Mouse (Mus musculus): ENCODE results near the gene Pacsin1. TPM values are rescaled to one million over a fixed set of nuclear protein-coding genes. Genes with fewer than 3 reads are reported as not detected.

Pacsin1 gene
- polyA plus RNA-seq (2012; rRNA removed; ENCODE audit: low replicate concordance): 0.19 and 0.24 TPM in 2 replicates

DNA sequence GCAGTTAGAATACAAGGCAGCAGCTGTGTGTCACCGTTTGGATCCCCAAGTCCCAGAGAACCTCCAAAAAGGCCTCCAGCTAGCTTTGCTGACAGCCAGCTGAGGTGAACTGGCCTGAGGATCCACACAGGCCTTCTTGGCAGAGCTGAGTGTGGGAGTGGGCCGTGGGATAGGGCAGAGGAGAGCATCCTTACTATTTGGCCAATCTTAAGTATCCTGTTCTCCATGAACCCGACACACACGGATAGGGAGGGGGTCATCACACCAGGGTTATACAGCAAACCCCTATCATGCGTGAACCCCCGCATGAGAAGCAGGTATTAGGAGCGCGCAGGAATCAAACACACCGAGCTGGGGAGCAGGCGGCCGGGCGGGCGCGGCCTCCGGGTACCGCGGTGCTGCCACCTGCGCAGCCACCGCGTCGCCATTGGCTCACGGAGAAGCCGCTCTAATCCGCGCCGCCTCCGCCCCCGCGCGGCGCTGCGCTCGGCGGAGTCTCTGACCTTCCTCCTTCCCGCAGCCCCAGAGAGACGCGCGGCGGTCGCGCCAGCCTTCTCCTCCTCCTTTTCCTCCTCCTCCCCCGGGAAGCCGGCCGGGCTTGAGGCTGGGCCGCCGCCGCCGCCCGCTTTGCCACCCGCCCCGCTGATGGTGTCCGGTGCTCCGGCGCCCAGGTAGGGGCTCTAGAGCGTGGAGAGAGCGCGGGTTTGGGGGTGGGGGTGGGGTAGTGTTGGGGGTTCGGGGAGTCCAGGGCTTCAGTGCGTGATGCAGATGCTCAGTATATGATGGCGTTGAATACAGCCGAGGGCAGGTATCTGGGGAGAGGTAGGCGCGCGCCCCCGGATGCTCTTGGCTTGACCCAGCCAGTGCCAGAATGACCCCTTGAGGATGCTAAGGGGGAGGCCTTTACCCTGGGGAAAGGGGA is at the start of gene Pacsin1:
Gene Pacsin1 (plus strand): TSS at position 421 of the 922 bp plus-strand sequence.

DNA sequence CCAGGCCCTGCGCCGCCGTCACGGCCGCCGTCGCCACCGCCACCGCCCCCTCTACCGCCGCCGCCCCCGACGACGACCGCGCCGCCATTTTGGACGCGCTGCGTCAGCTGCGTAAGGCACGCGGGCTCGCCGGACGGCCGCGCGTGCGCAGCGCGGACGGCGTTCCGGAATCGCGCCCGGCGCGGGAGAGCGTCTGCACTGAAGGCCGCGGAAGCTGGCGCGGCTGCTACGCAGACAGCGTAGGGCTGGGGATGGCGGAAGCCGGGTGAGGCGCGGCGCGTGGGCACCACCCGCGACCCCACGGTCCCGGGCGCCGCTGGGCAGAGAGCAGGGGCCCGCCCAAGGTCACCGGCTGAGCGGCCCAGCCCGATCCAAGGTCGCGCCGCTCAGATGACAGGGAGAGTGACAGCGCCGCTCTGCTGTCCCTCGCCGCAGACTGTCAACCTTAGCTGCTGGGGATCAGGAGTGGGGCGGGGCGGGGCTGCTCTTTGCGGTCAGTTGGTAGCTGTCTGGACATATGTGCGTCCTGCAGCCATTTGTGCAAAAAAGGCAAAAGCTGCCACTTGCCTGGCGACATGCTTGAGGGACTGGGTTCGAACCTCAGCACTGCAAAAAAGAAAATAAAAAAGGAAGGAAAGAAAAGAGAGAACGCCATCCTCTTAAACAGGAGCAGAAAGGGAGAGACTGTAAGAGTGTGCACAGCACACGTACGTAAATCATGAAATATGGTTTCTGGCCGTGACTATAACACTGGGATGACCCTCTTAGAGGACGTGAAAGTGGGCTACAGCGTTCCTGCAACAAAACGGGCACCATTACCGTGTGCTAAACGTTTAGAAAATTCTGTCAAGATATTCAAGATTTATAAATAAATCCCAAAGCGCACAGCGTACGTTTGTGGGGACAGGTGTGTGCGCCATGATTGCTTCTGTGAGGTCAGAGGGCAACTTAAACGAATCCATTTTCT is 31.7 kb upstream of the Pacsin1 start, which contains the start of gene Nudt3:
Gene Nudt3 (minus strand): TSS at position 136 of the 967 bp plus-strand sequence.

DNA sequence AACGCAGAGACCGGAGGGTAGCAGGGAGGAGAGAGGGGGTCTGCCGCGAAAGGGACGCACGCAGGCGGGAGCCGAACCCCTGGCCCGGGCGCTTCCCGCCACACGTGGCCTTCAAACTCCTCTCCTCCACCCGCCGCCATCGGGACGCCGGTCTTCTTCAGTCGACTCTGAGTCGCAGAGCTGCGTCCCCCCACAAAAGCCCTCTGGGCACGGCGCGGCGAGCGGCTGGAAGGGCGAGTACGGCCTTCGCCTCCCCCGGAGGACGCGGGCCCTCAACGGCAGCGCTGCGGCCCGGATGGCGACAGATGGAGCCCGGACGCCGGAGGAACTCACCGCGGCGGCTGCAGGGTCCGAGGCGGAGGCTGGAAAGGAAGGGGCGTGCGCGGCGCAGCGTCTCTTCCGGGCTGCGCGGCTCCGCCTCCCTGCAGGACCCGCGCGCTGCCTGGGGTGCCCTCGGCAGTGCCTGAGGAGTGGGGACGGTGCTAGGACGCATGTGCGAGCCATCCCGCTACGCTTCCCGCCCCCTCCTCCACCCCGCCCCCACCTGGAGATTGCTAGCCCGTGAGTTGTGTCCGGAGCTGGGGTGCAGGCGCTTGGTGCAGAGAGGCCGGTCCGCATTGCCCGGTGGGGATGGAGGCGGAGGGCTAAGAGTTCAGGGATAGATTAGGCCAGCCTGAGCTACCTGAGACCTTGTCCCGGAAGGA is 20.3 kb upstream of the Pacsin1 start, which contains the start of gene RPS10-NUDT3:
Gene RPS10-NUDT3 (minus strand): TSS at position 352 of the 704 bp plus-strand sequence.

DNA sequence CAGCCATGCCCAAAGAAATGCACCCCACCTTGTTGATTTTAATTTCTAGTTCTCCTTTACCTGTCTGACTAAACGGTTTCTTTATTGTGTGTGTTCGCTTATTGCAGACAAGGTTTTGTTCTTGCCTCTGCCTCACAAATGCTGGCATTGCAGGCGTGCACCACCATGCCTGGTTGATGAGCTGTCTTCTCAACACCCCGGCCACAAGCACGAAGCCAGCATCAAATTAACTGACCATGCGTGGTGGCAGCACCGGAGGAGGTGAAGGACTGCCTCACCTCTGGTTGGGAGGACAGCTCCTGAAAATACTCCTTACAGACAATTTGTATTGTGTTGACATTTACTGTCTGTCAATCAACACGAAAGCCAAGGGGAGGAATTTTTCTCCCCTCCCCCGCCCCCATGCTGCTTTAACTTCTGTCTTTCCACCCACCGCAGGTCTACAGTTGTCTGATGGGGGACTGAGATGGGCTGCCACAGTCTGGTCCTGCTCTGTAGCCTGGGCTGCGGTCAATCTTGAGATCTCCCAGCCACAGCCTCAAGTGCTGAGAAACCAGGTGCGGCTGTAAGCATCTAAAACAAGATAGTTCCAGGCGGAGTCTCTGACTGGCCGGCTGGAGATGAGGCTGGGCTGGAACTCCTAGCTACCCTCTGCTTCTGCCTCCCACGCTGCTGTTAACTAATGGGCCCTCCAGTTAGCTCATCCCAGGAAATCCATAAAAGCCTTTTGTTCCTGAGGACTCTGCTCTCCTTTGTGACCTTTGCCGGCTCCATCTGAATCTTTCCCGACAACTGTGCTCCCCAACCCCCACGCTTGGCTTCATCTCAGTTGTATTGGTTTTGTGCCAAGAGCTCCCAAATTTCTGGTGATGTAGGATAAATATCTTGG is 18.9 kb upstream of the Pacsin1 start, which contains the start of gene Rps10:
Gene Rps10 (minus strand): TSS at position 538 of the 889 bp plus-strand sequence.

DNA sequence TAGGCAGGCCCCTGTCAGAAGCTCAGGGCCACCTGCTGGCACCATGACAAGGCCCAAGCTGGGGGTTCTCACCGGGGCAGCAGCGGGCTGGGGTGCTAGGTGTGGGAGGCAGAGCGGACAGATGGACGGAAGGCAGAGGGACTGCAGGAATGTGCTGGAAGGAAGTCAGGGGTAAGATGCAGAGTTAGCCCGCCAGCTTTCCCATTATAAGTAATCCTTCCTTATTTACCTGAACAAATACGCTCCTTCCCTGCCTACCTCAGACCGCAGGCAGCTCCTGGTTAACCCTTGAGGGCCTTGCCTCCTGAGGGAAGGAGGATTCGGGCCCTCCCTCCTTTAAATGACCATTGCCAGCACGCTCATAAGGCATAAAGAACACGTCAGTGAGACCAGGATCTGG is 73.5 kb downstream of the Pacsin1 start, which contains the start of gene Spdef:
Gene Spdef (minus strand): TSS at position 186 of the 400 bp plus-strand sequence.

Other genes starting within 250 kb of the Pacsin1 start
- 0.21 TPM in 1 of 2 replicates, not detected in the other for gene Grm4, start 134.1 kb upstream of the Pacsin1 start, polyA plus RNA-seq (2012; rRNA removed; ENCODE audit: low replicate concordance)
- 16.0 and 39.6 TPM in 2 replicates for gene Hmga1, start 99.0 kb upstream of the Pacsin1 start, polyA plus RNA-seq (2012; rRNA removed; ENCODE audit: low replicate concordance)
- gene AI413582, start 89.8 kb upstream of the Pacsin1 start, polyA plus RNA-seq (2012; rRNA removed; ENCODE audit: low replicate concordance): 42.0 and 42.4 TPM in 2 replicates
- gene Nudt3, start 32.0 kb upstream of the Pacsin1 start, polyA plus RNA-seq (2012; rRNA removed; ENCODE audit: low replicate concordance): 54.6 and 72.2 TPM in 2 replicates
- gene RPS10-NUDT3, start 20.3 kb upstream of the Pacsin1 start, polyA plus RNA-seq (2012; rRNA removed; ENCODE audit: low replicate concordance): not detected in 2 replicates
- gene Rps10, start 18.8 kb upstream of the Pacsin1 start, polyA plus RNA-seq (2012; rRNA removed; ENCODE audit: low replicate concordance): 736 and 1,526 TPM in 2 replicates
- gene Spdef, start 73.4 kb downstream of the Pacsin1 start, polyA plus RNA-seq (2012; rRNA removed; ENCODE audit: low replicate concordance): 1.4 TPM in 1 of 2 replicates, not detected in the other
- 100 and 121 TPM in 2 replicates for gene D17Wsu92e, start 165.1 kb downstream of the Pacsin1 start, polyA plus RNA-seq (2012; rRNA removed; ENCODE audit: low replicate concordance)
- gene Snrpc, start 182.6 kb downstream of the Pacsin1 start, polyA plus RNA-seq (2012; rRNA removed; ENCODE audit: low replicate concordance): 64.1 and 86.3 TPM in 2 replicates
- 18.8 and 28.8 TPM in 2 replicates for gene Uhrf1bp1, start 200.9 kb downstream of the Pacsin1 start, polyA plus RNA-seq (2012; rRNA removed; ENCODE audit: low replicate concordance)